Mouse (Mus musculus) CH12.LX (cell line): ENCODE results near the gene Tns4.

Experiments used
- CTCF ChIP-seq, 2 experiments: IDR thresholded peaks in 1 of 2; conservative IDR thresholded peaks in 1 of 2; 2 replicates each; pipeline ENCODE4 v1.5.1; 2011 to 2012; ENCODE audit warnings: low read depth in 2 of 2, low read length in 2 of 2, improper control_type of control experiment in 1 of 2, inconsistent platforms in 1 of 2, mild to moderate bottlenecking in 1 of 2, moderate library complexity in 1 of 2
- ELF1 ChIP-seq: IDR thresholded peaks from 2 replicates; pipeline ENCODE4 v1.6.1; 2014; ENCODE audit warnings: low read depth, mild to moderate bottlenecking, inconsistent platforms, low read length, improper control_type of control experiment
- GABPA ChIP-seq: IDR thresholded peaks from 2 replicates; pipeline ENCODE4 v1.6.1; 2012; ENCODE audit warnings: low read depth, low read length, improper control_type of control experiment, inconsistent platforms; ENCODE audit not compliant: insufficient replicate concordance
- MXI1 ChIP-seq: IDR thresholded peaks from 2 replicates; pipeline ENCODE4 v1.6.1; 2011; ENCODE audit warnings: mild to moderate bottlenecking, low read depth, low read length, improper control_type of control experiment
- RCOR1 ChIP-seq: conservative IDR thresholded peaks from 2 replicates; pipeline ENCODE4 v1.6.1; 2012; ENCODE audit warnings: low read depth, mild to moderate bottlenecking, inconsistent platforms, low read length, improper control_type of control experiment
- SMC3 ChIP-seq: IDR thresholded peaks from 2 replicates; pipeline ENCODE4 v1.6.1; 2011; ENCODE audit warnings: low read depth, low read length, improper control_type of control experiment
- TCF12 ChIP-seq: IDR thresholded peaks from 2 replicates; pipeline ENCODE4 v1.6.1; 2014; ENCODE audit warnings: low read depth, mild to moderate bottlenecking, inconsistent platforms, low read length, improper control_type of control experiment
- ZMIZ1 ChIP-seq: IDR thresholded peaks from 2 replicates; pipeline ENCODE4 v1.6.1; 2012; ENCODE audit warnings: low read depth, mild to moderate bottlenecking, inconsistent platforms, low read length, improper control_type of control experiment

GRCm38 (mm10) chr11:99099516-99099915 lies 10.4 kb upstream of the Tns4 start:
- no peak for TF ChIP-seq CTCF (conservative IDR thresholded peaks at IDR 0.05 in 1 of 2, IDR thresholded peaks at IDR 0.05 in 1 of 2; ENCODE audit: low read depth in 2 of 2, low read length in 2 of 2)
- TF ChIP-seq SMC3 = no peak
- no peak for TF ChIP-seq TCF12
- no peak for TF ChIP-seq MXI1
- no peak for TF ChIP-seq ELF1
- no peak for TF ChIP-seq ZMIZ1
- TF ChIP-seq RCOR1 = no peak
- no peak for TF ChIP-seq GABPA
